Mouse (Mus musculus): ENCODE results near the gene Pth2. TPM values are rescaled to one million over a fixed set of nuclear protein-coding genes. Genes with fewer than 3 reads are reported as not detected.

Gene Pth2
- polyA plus RNA-seq, 1 experiment from 2014 or later = not detected

DNA sequence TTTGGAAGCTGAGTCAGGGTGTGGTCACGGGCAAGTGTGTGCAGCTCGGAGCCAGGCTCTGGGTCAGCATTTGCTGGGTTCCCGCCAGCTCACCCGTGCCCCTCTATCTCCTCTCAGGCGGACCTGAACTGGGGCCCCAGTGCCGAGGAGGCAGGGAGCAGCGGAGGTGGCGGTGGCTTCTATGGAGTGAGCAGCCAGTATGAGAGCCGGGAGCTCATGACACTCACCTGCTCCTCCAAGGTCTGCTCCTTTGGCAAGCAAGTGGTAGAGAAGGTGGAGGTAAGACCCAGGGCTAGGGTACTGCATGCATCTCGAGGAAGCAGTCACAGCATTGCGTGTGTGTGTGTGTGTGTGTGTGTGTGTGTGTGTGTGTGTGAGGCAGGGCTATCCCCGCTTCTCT, 50.4 kb downstream of the Pth2 start:
- Histone ChIP-seq H3K27me3 (no peaks in the 10 kb centered on the region), H3K27ac (replicated peaks) (no peak overlapping the region), H3K9me3 (no peaks in the 10 kb centered on the region), H3K4me3 (no peak overlapping the region), H3K4me1 (peaks cover 25% of the 10 kb centered on the region), H3K36me3 (peaks cover 22% of the 10 kb centered on the region), H3K9ac (replicated peaks) (no peak overlapping the region), H3K4me2 (replicated peaks) (no peak overlapping the region)
- 82% methylated on average over 12 of the region's 12 CpGs for whole genome bisulfite sequencing
- ATAC-seq (replicated peaks) = no peak

Small RNAs within 50 kb of the gene (microRNA-seq; reads per million reads assigned to microRNA genes)
- not detected for gene Mir7055

Other genes with a start within 250 kb of the Pth2 start
- gene Tsks, start 237.8 kb upstream of the Pth2 start, polyA plus RNA-seq (2015; fragmentation: Nextera tagmentation; extraction: Ambion mirVana) = not detected in 2 replicates
- gene Cpt1c, start 206.1 kb upstream of the Pth2 start, polyA plus RNA-seq (2015; fragmentation: Nextera tagmentation; extraction: Ambion mirVana) = 48.2 and 51.6 TPM in 2 replicates
- 703 and 728 TPM in 2 replicates for gene Prmt1, start 194.4 kb upstream of the Pth2 start, polyA plus RNA-seq (2015; fragmentation: Nextera tagmentation; extraction: Ambion mirVana)
- 62.6 and 66.6 TPM in 2 replicates for gene Irf3, start 183.3 kb upstream of the Pth2 start, polyA plus RNA-seq (2015; fragmentation: Nextera tagmentation; extraction: Ambion mirVana)
- 19.2 and 21.8 TPM in 2 replicates for gene Bcl2l12, start 182.3 kb upstream of the Pth2 start, polyA plus RNA-seq (2015; fragmentation: Nextera tagmentation; extraction: Ambion mirVana)
- gene Scaf1, start 164.6 kb upstream of the Pth2 start, polyA plus RNA-seq (2015; fragmentation: Nextera tagmentation; extraction: Ambion mirVana) = 42.8 and 47.1 TPM in 2 replicates
- 10.4 and 11.5 TPM in 2 replicates for gene Rras, start 163.0 kb upstream of the Pth2 start, polyA plus RNA-seq (2015; fragmentation: Nextera tagmentation; extraction: Ambion mirVana)
- 16.0 and 16.1 TPM in 2 replicates for gene Prr12, start 128.1 kb upstream of the Pth2 start, polyA plus RNA-seq (2015; fragmentation: Nextera tagmentation; extraction: Ambion mirVana)
- 62.4 and 63.9 TPM in 2 replicates for gene Nosip, start 118.6 kb upstream of the Pth2 start, polyA plus RNA-seq (2015; fragmentation: Nextera tagmentation; extraction: Ambion mirVana)
- gene Prrg2, start 118.3 kb upstream of the Pth2 start, polyA plus RNA-seq (2015; fragmentation: Nextera tagmentation; extraction: Ambion mirVana) = 12.6 and 15.3 TPM in 2 replicates
- 49.6 and 54.4 TPM in 2 replicates for gene Rcn3, start 88.8 kb upstream of the Pth2 start, polyA plus RNA-seq (2015; fragmentation: Nextera tagmentation; extraction: Ambion mirVana)
- 16.6 and 17.8 TPM in 2 replicates for gene Fcgrt, start 77.1 kb upstream of the Pth2 start, polyA plus RNA-seq (2015; fragmentation: Nextera tagmentation; extraction: Ambion mirVana)
- 982 and 1,055 TPM in 2 replicates for gene Rps11, start 56.6 kb upstream of the Pth2 start, polyA plus RNA-seq (2015; fragmentation: Nextera tagmentation; extraction: Ambion mirVana)
- gene Rpl13a, start 52.2 kb upstream of the Pth2 start, polyA plus RNA-seq (2015; fragmentation: Nextera tagmentation; extraction: Ambion mirVana) = 890 and 969 TPM in 2 replicates
- gene Gm45713, start 44.8 kb upstream of the Pth2 start, polyA plus RNA-seq (2015; fragmentation: Nextera tagmentation; extraction: Ambion mirVana) = 0.15 TPM in 1 of 2 replicates, not detected in the other
- 1.6 and 2.1 TPM in 2 replicates for gene Flt3l, start 44.6 kb upstream of the Pth2 start, polyA plus RNA-seq (2015; fragmentation: Nextera tagmentation; extraction: Ambion mirVana)
- gene Pih1d1, start 26.7 kb upstream of the Pth2 start, polyA plus RNA-seq (2015; fragmentation: Nextera tagmentation; extraction: Ambion mirVana) = 96.0 and 96.9 TPM in 2 replicates
- 25.6 and 30.8 TPM in 2 replicates for gene Aldh16a1, start 26.4 kb upstream of the Pth2 start, polyA plus RNA-seq (2015; fragmentation: Nextera tagmentation; extraction: Ambion mirVana)
- 20.1 and 24.0 TPM in 2 replicates for gene Slc17a7, start 17.0 kb upstream of the Pth2 start, polyA plus RNA-seq (2015; fragmentation: Nextera tagmentation; extraction: Ambion mirVana)
- gene Gfy, start 1.4 kb upstream of the Pth2 start, polyA plus RNA-seq (2015; fragmentation: Nextera tagmentation; extraction: Ambion mirVana) = not detected in 2 replicates
- gene Ccdc155, start 23.9 kb downstream of the Pth2 start, polyA plus RNA-seq (2015; fragmentation: Nextera tagmentation; extraction: Ambion mirVana) = 0.74 and 0.75 TPM in 2 replicates
- gene Dkkl1, start 31.2 kb downstream of the Pth2 start, polyA plus RNA-seq (2015; fragmentation: Nextera tagmentation; extraction: Ambion mirVana) = 1.4 and 2.0 TPM in 2 replicates
- gene Tead2, start 34.8 kb downstream of the Pth2 start, polyA plus RNA-seq (2015; fragmentation: Nextera tagmentation; extraction: Ambion mirVana) = 92.8 and 106 TPM in 2 replicates
- gene Cd37, start 58.1 kb downstream of the Pth2 start, polyA plus RNA-seq (2015; fragmentation: Nextera tagmentation; extraction: Ambion mirVana) = 1.3 and 1.6 TPM in 2 replicates
- 0.17 and 0.20 TPM in 2 replicates for gene Slc6a16, start 60.1 kb downstream of the Pth2 start, polyA plus RNA-seq (2015; fragmentation: Nextera tagmentation; extraction: Ambion mirVana)
- gene Slc6a21, start 96.5 kb downstream of the Pth2 start, polyA plus RNA-seq (2015; fragmentation: Nextera tagmentation; extraction: Ambion mirVana) = not detected in 2 replicates
- 9.3 and 11.0 TPM in 2 replicates for gene Trpm4, start 152.8 kb downstream of the Pth2 start, polyA plus RNA-seq (2015; fragmentation: Nextera tagmentation; extraction: Ambion mirVana)
- gene Hrc, start 154.3 kb downstream of the Pth2 start, polyA plus RNA-seq (2015; fragmentation: Nextera tagmentation; extraction: Ambion mirVana) = 0.10 and 0.23 TPM in 2 replicates
- 18.3 and 20.1 TPM in 2 replicates for gene Ppfia3, start 186.0 kb downstream of the Pth2 start, polyA plus RNA-seq (2015; fragmentation: Nextera tagmentation; extraction: Ambion mirVana)
- 9.1 and 10.5 TPM in 2 replicates for gene Lin7b, start 189.6 kb downstream of the Pth2 start, polyA plus RNA-seq (2015; fragmentation: Nextera tagmentation; extraction: Ambion mirVana)
- gene Snrnp70, start 214.7 kb downstream of the Pth2 start, polyA plus RNA-seq (2015; fragmentation: Nextera tagmentation; extraction: Ambion mirVana) = 220 and 231 TPM in 2 replicates
- not detected in 2 replicates for gene Kcna7, start 224.7 kb downstream of the Pth2 start, polyA plus RNA-seq (2015; fragmentation: Nextera tagmentation; extraction: Ambion mirVana)
- not detected in 2 replicates for gene Ntf5, start 232.7 kb downstream of the Pth2 start, polyA plus RNA-seq (2015; fragmentation: Nextera tagmentation; extraction: Ambion mirVana)
- gene Lhb, start 239.8 kb downstream of the Pth2 start, polyA plus RNA-seq (2015; fragmentation: Nextera tagmentation; extraction: Ambion mirVana) = 0.68 and 1.4 TPM in 2 replicates

Measured in forebrain, embryonic 15.5 days (tissue).